Mouse (Mus musculus) heart, postnatal 25 days (tissue): ENCODE measurements around the gene Ncam1. TPM values are rescaled to one million over a fixed set of nuclear protein-coding genes. Genes with fewer than 3 reads are reported as not detected.

ENCODE experiments used
- DNase-seq: peaks from one replicate; pipeline ENCODE4 v3.0.0; 2022; ENCODE audit warnings: low spot score
- intact Hi-C: fragments of 180-260 bp; cut with DNase I; formaldehyde crosslinking; loops from one replicate; pipeline ENCODE4 v1.15.1; 2025
- total RNA-seq, 2 experiments: library from RNA; stranded (reverse); gene quantifications; 2 replicates each; pipeline ENCODE4 v1.2.3; 2021

The Ncam1 gene
- total RNA-seq, 2 experiments from 2014 or later, result 6.7 to 7.7 TPM

GRCm38 (mm10) chr9:49590261-49590660, 208.5 kb downstream of the Ncam1 start:
- intact Hi-C loops, result no loop called here

GRCm38 (mm10) chr9:49577136-49577535, 221.6 kb downstream of the Ncam1 start:
- DNase-seq, result no peak
- intact Hi-C loops, result no loop called here

More at GRCm38 (mm10) chr9:49590261-49590660, 208.5 kb downstream of the Ncam1 start:
- DNase-seq, result no peak

GRCm38 (mm10) chr9:49571695-49572510, 226.8 kb downstream of the Ncam1 start:
- no peak for DNase-seq
- intact Hi-C loops, result no loop called here

- intact Hi-C loops, result no loop called here
- DNase-seq, result no peak
These were observed 227.7 kb downstream of the Ncam1 start for GRCm38 (mm10) chr9:49570731-49571694.

- DNase-seq, result no peak
- intact Hi-C loops, result no loop called here
These were observed 228.6 kb downstream of the Ncam1 start for GRCm38 (mm10) chr9:49570033-49570660.

GRCm38 (mm10) chr9:49565846-49566245, 232.9 kb downstream of the Ncam1 start:
- DNase-seq, result no peak
- intact Hi-C loops, result no loop called here

GRCm38 (mm10) chr9:49558941-49559340, 239.8 kb downstream of the Ncam1 start:
- intact Hi-C loops, result no loop called here
- DNase-seq, result no peak

GRCm38 (mm10) chr9:49551353-49551752, 247.4 kb downstream of the Ncam1 start:
- intact Hi-C loops, result no loop called here
- no peak for DNase-seq

- no peak for DNase-seq
- intact Hi-C loops, result no loop called here
These were observed 256.1 kb downstream of the Ncam1 start for GRCm38 (mm10) chr9:49542593-49542992.

GRCm38 (mm10) chr9:49537814-49538213, 260.9 kb downstream of the Ncam1 start:
- DNase-seq, result no peak
- intact Hi-C loops, result no loop called here

- intact Hi-C loops, result no loop called here
- DNase-seq, result no peak
These were observed 262.1 kb downstream of the Ncam1 start for GRCm38 (mm10) chr9:49536593-49536992.

GRCm38 (mm10) chr9:49534958-49535357, 263.8 kb downstream of the Ncam1 start:
- intact Hi-C loops, result no loop called here

GRCm38 (mm10) chr9:49533912-49534491, 264.7 kb downstream of the Ncam1 start:
- intact Hi-C loops, result no loop called here
- DNase-seq, result no peak

More at GRCm38 (mm10) chr9:49534958-49535357, 263.8 kb downstream of the Ncam1 start:
- DNase-seq, result no peak

GRCm38 (mm10) chr9:49533455-49533854, 265.3 kb downstream of the Ncam1 start:
- DNase-seq, result no peak

GRCm38 (mm10) chr9:49531833-49532232, 266.9 kb downstream of the Ncam1 start:
- DNase-seq, result no peak
- intact Hi-C loops, result no loop called here

More at GRCm38 (mm10) chr9:49533455-49533854, 265.3 kb downstream of the Ncam1 start:
- intact Hi-C loops, result no loop called here

GRCm38 (mm10) chr9:49531257-49531656, 267.5 kb downstream of the Ncam1 start:
- no peak for DNase-seq
- intact Hi-C loops, result no loop called here

GRCm38 (mm10) chr9:49530739-49531138, 268.0 kb downstream of the Ncam1 start:
- no peak for DNase-seq
- intact Hi-C loops, result no loop called here

- intact Hi-C loops, result no loop called here
These were observed 269.3 kb downstream of the Ncam1 start for GRCm38 (mm10) chr9:49529366-49529959.

GRCm38 (mm10) chr9:49528943-49529342, 269.8 kb downstream of the Ncam1 start:
- intact Hi-C loops, result no loop called here

More at GRCm38 (mm10) chr9:49529366-49529959, 269.3 kb downstream of the Ncam1 start:
- DNase-seq, result no peak

More at GRCm38 (mm10) chr9:49528943-49529342, 269.8 kb downstream of the Ncam1 start:
- no peak for DNase-seq
